Mouse (Mus musculus) megakaryocyte, adult 5-6 weeks (primary cell): Measurements from ENCODE around the gene Lrrc1. TPM values are rescaled to one million over a fixed set of nuclear protein-coding genes. Genes with fewer than 3 reads are reported as not detected.

Experiments
- ATAC-seq: 2 replicates; pipeline ENCODE4 v1.8.0; 2016; ENCODE audit warnings: mild to moderate bottlenecking, inconsistent platforms; ENCODE audit not compliant: poor library complexity, severe bottlenecking
- total RNA-seq, 2 experiments: library from RNA; stranded (forward) in 1 of 2; stranded (reverse) in 1 of 2; fragments of 153-499, 151-499 nt in 1 of 2; fragments of 221-1000, 200-1000 nt in 1 of 2; gene quantifications; 2 replicates each; pipeline versions ENCODE4 v1.2.3 to v1.2.4; 2015 to 2017

Gene Lrrc1
- total RNA-seq, 2 experiments from 2014 or later = 1.7 to 3.9 TPM

DNA sequence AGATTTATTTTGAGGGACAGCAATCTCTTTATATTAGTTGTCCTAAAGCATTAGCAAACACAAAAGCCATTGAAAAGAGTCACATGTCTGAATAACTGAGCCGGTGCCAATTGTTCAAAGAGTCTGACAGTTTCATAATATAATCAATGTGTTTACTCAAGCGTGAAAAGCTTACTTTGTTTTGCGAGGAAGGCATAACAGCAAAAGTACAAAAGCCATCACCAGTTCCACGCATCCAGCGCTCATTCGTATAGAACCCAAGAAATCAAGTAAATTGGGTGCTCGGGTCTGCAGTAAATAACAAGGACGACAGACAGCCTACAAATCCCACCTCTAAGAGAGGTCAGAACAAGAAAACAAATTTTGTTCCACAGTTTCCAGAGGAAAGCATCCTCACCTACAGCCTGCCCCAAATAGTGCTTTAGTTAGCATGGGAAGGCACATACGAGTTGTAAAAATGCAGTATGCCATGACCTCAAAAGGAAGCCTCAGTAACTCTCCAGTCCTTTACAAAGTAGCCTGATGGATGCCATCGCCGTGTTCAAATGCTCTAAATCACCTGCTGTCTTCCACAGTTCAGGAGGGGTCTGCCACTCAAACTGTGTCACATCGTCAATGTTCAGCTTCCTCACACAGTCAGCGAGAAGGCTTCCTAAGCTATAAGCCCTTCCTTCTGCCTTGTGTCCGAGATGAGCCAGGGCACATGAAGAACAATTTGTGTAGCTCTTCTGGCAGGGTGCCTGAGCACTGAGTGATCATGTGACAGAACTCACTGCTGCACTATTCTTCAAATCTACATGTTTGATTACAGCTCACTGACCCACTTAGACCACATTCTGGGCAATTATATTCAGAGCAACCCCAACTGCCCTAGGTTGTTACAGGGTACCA lies 41.9 kb downstream of the Lrrc1 start:
- no peak for ATAC-seq

DNA sequence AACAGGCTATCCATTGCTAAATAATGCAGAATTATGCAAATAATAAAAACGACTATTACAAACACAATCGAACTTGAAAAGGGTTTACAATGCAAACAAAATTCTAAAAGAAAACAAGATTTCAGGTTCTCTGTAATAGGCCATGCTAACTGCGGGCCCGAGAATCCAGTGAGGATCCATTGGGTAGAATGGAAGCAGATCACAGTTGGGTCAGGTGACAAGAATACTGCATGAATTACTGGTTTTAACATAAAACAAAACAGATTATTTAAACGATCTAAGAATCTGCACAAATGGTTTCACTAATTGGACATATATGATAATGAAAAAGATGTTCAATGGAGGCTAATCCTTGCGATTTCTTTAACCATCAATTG lies 42.5 kb downstream of the Lrrc1 start:
- no peak for ATAC-seq

DNA sequence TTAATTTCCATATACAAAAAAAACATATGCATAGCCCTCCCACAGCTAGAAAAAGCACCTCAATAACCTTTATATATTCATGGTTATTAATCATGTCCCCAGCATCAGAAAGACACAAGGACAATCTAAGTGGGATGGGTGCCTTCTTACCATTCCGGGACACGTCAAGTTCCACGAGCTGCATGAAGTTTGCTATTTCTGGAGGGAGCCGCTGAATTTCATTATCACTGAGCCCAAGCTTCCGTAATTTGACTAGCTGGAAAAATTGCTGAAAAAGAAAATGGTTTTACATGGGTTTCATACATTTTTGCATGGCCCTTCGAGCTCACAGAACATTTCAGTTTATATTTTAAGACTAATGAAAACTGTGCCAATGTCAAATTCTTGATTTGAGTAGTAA lies 45.6 kb downstream of the Lrrc1 start:
- no peak for ATAC-seq

DNA sequence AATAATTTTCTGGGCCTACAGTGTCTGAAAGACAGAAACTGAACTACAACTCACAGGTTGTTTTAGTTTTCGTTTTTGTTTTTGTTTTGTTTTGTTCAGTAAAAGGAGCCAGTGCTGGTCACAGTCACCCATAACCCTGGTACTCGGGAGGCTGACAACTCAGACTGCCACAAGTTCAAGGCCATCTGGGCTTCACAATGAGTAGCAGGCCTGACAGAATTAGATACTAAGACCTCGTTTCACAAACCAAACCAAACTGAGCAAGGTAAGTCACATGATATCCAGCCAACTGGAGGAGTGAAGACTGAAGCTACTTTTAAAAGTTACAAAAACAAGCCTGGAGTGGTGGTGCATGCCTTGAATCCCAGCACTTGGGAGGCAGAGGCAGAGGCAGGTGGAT lies 46.3 kb downstream of the Lrrc1 start:
- no peak for ATAC-seq

DNA sequence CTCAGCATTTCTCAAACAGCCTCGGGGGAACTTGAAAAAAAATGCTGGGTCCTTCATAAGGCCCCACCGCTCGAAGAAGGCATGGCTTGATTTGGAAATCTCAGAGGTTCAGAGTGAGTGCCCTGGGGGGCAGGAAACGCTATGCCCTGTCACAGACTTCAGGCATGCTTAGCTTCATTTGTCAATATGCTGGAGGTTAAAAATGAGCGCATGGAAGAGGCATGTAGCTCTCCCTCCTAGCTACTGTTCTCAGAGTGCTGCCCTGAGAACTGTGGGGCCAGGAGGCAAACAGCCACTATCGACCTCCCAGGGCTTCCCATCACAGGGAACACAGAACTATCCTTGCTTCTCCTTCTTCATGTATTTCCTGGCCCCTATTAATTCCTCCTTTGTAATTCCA lies 47.5 kb downstream of the Lrrc1 start:
- ATAC-seq = peak; percentile 22; the same call in 1 of the 2 replicates

DNA sequence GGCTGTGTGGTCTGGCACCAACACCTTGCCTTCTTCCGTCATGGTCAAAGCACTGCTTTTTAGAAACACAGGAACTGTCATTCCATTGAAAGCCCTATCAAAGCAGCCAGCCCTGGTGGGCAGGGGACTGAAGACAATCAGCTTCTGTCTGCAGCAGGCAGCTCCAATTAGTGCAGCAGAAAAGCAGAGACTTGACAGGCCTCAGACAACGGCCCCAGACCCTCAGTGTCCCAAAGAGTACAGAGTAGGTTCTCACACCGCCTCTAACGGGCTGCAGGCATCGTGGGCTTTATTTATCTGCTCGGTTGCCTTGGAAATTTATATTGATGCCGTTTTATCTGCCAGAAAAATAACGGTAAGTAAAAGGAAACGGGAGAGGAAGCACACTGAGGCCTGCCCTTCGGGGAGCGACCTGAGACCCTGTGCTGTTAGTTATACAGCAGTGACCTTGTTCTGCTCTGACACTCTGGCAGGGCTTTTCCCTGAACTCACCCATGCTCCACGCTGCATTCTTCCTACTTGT lies 48.1 kb downstream of the Lrrc1 start:
- ATAC-seq = peak; percentile 37; the same call in 1 of the 2 replicates

DNA sequence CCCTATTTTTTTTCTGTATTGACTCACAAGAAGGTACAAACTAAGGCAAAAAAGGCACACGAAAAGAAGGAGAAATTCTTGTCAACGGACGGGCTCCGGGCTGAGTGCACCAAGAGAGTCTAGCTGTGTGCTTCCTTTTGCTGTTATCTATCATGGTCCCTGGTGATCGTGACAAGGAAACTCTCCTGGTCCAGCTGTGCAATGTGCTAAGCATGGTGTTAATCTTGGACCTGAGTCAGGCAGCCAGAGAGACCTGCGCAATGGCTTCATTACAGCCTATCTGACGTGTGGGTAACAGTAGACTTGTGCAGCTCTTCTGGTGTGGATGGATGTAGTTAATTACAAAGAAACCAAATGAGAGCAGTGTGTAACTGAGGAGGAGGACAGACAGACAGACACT lies 50.4 kb downstream of the Lrrc1 start:
- no peak for ATAC-seq

DNA sequence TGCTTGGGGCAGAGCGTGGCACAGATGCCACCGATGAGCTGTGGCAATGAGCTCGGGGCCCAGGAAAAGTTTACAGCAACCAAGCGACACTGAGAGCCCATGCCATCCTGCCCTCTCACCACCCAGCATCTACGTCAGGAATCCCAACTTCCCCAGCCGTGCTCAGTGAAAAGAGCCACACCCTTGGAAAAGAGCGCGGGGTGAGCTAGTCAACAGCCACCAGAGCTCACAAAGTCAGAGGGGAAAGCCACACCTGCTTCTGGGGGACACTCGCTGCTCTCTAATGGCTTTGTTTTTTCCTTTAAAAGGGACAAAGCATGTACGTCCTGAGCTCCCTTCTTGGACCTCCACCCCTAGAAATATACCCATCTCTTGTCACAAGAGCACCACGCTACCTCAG lies 56.1 kb downstream of the Lrrc1 start:
- no peak for ATAC-seq

DNA sequence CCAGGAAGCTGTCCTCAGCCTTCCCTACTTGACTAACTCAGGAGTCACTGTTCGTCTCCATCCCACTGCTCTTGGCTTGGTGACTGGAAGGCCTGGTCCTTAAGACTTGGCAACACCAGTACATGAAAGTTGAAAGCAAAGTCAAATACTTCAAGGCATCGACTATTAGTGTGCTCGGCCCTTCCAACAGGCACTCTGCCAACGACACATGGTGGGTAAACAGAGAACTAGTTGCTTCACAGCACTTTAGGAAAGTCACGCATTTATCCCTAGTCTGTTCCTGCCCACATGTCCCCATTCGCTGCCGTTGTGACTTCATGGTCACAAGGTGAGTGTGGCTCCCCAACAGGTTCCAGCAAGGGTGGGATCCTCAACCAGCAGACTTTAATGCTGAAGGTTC lies 57.2 kb downstream of the Lrrc1 start:
- ATAC-seq = no peak

DNA sequence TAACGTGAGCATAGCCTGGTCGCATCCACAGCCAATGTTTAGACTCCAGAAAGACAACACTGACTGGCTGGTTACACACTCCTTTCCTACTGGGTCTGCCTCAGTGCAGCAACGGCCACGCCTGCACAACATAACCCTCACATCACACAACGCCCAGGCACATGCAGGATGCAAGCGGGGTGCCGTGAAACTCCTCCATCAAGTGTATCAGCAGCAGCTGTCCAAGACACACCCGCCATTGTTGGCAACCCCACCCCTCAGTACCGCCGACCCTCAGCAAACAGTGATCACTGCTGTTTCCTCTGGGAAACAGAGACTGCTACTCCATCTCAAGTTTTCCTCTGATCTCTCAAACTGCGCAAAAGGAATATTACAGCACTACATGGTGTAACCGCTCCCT lies 58.8 kb downstream of the Lrrc1 start:
- ATAC-seq = no peak

DNA sequence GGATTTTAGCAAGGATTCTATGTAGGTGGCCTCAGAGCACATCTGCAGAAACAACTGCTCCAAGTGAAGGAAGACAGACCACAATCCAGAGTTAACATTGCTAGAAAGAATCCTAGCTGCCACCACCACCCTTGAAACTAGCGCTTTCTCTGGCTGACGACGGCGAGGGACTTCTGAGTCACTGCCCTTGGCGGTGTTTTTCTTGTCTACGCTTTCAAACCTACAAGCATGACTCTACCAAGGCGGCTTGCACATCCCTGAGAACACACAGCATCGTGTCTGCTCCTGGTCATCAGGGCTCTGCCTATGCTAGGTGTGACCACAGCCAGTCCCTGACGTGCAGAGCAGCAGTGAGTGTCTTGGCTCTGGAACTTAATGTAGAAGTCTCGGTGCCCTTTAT lies 59.9 kb downstream of the Lrrc1 start:
- no peak for ATAC-seq

DNA sequence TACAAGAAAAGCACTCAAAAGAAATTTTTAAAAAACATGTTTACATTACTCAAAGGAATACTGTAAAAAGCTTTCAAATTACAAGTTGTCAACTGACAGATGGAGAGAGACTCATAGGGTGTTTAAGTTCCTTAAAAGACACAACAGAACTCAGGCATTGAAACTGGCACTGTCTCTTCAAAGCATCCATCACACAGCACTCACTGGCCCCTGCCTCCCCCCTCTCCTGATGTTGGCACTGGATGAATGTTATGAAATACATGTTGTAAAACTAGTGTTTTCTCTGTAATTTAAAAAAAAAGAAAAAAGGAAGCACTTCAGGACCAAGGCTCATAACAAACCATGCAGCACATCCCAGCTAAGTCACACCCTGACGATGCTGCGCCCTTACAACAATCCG lies 61.1 kb downstream of the Lrrc1 start:
- ATAC-seq = no peak

DNA sequence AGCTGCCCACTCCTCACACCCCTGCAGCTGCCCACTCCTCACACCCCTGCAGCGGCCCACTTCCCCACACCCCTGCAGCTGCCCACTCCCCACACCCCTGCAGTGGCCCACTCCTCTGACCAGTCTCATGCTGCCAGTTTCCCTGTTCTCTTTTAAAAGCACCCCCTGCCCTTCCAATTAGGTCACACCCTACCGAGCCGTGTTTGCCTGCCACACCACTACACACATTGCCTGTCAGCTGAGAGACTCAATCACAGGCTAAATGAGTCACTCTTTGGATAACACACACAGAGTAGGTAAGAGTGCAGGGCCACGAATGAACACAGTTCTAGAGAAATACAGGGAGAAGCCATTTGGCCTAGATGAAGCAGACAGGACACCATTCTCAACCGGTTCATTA lies 62.4 kb downstream of the Lrrc1 start:
- ATAC-seq = no peak

DNA sequence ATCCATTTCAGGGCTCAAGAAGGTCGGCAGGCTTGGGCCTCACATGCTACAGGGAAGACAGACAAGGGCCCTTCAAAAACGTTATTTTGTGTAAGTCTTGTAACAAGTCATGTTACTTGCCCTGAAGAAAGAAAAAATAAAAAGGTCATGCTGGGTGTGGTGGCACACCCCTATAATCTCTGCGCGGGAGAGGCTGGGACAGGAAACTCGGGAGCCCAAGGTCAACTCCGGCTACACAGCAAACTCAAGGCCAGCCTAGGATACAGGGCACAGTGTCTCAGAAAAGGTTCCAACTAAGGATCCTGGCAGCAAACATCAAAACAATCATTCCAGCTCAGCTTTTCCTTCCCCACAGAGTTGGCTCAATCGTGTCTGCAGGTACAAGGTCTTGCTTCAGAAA lies 63.3 kb downstream of the Lrrc1 start:
- ATAC-seq = no peak

DNA sequence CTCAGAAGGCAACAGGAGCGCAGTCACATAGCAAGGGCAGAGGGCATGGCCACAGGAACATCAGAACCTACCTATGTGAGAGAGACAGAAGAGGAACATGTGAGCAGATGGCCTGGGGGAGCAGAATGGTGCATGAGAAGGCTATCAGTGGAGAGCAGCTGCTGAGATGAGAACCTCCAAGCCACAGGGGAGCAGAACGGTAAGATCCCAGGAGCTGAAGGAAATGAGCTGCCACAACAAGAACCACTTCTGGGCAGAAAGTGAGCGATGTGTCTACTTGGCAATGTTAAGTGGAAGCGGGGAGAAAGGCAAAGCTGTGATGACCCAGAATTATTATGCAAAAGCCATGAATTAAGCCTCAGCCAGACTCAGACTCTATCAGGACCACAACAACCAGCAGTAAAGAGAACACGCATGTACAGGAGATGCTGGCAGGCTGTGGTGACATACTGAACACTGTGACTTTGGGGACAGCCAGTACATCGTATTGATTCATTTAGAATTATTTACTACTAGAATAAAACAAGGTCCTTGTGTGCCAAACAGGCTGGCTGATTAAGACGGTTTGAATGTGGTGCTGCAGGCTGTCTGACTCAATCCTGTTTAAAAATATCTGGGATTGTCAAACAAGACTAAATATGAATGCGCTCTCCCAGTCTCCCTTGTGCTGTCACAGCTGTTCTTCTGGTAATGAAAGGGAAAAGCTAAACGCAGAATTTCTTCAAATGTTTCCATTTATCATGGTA lies 63.9 kb downstream of the Lrrc1 start:
- ATAC-seq = no peak

DNA sequence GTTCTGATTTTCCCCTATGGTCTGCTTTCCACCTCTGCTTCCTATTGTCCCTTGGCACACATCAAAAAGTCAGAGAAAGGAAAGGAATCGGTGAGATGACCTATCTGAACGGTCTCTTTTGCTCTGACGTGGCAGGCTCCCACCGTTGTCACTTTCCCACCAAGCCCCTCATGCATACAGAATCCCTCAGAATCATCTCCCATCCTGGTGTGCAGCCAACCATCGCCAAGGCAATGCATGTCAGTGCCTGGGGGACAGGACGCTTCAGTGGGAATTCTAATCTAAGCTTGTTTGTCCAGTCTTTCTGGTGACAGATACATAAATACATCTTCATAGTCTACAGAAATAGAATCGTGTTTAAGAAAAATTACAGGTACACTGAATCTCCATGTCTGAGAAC lies 64.7 kb downstream of the Lrrc1 start:
- no peak for ATAC-seq

DNA sequence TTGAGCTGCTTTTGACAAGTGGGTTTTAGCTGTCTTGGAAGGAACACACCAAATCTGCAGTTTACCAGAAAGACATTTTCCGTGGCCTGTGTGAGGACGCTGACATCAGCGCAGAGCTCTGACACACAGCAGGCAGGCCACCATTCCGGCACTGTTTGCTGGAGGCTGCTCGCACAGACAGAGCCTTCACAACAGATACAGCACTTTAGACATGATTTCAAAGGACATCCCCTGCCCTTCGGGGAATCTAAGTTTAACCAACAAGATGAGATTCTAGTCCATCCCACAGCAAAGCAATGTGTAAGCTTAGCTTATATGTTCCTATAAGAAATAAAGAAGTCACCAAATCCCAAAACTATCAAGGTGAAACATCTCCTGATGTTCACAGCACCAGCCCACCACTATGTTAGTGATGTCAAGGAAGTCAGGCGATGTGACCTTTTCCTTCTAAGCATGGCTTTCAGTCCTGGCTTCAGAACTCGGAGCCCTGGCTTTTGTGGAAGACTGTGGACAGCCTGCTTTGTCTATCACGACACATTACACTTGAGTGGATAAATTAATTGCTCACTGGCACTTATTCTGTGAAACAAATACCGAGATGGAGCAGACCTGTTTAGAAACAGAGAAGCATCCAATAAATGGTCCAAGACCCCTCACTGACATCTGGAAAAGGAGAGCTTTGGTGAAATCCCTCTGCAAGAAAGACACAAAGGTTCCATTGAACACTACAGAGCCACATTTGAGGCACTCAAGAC lies 66.3 kb downstream of the Lrrc1 start:
- ATAC-seq = no peak

DNA sequence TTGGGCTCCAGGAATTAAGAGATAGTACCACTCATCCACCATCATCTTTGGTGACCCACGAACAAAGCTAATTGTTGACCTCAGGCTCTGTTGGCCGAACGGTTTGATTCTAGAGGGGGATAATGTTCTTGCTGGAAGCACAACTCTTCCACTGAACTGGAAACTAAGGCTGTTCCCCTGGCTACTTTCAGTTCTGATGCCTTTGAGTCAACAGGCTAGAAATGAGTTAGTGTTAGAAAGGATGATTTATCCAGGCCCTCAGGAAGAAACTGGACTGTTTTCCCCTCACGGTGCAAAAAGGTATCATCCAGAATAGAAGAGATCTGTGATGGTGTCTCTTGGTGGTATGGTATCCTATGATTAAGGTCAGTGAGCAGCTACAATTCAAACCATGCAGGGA lies 70.1 kb downstream of the Lrrc1 start:
- no peak for ATAC-seq

DNA sequence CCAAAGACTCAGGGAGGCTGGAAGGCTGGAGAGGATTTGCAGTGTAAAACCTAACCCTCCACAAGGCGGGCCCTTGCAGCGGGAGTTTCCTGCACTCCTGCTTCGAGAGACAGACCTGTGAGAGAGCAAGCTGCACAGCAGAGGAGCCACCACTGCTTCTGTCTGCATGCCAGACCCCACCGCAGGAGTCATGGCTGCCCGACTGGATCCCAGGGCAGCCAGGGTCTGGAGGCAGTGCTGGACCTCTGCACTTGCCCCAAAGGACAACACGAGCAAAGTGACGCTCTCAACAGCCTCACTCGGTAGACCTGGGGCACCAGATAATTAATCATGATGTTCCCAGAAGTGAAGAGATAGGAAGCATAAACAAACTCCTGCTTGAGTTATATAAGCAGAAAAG lies 72.1 kb downstream of the Lrrc1 start:
- no peak for ATAC-seq

DNA sequence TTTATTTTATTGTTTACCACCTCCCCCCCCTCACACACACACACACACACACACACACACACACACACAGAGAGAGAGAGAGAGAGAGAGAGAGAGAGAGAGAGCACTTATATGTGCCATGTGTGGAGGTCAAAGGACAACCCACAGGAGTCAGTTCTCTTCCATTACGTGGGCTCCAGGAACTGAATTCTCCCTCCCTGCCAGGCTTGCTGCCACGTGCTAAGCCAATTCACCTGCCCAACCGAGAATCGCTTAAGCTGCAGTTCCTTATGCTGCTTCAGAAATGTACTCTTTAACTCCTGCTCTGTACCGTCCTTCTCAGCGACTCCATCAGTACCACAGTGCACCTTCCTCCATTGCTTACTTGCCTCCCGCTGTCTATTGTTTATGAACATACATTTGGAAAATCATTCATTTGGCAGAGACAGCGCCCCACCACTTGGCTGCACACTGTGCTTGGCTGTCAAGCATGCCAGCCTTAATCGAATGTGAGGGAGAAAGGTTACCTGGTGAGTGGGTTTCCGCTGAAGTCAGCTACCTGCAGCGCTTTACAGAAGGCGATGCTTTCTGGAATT lies 72.9 kb downstream of the Lrrc1 start:
- ATAC-seq = no peak
